Mouse (Mus musculus) midbrain, embryonic 16.5 days (tissue): ENCODE data around the gene Nrcam. TPM values are rescaled to one million over a fixed set of nuclear protein-coding genes. Genes with fewer than 3 reads are reported as not detected.

Source experiments
- ATAC-seq: fragments of 200-750 bp; cut with Nextera tagmentation; 2 replicates; pipeline ENCODE4 v1.8.0; 2017; ENCODE audit warnings: moderate TSS enrichment
- H3K27ac ChIP-seq: fragments of 300-500 bp; sonication (generic); 2 replicates; pipeline ENCODE4 v1.5.1; 2014; ENCODE audit warnings: mild to moderate bottlenecking, low read length, mixed read lengths
- H3K27me3 ChIP-seq: fragments of 300-500 bp; sonication (generic); 2 replicates; pipeline ENCODE4 v1.6.1; 2014; ENCODE audit warnings: low read depth, low read length, mixed read lengths; ENCODE audit not compliant: control insufficient read depth, insufficient read depth
- H3K36me3 ChIP-seq: fragments of 300-500 bp; sonication (generic); 2 replicates; pipeline ENCODE4 v1.6.1; 2014; ENCODE audit warnings: mild to moderate bottlenecking, low read length, moderate library complexity, mixed read lengths; ENCODE audit not compliant: control insufficient read depth, insufficient read depth
- H3K4me1 ChIP-seq: fragments of 300-500 bp; sonication (generic); 2 replicates; pipeline ENCODE4 v1.6.1; 2014; ENCODE audit warnings: mild to moderate bottlenecking, low read length, mixed read lengths; ENCODE audit not compliant: control insufficient read depth, insufficient read depth
- H3K4me2 ChIP-seq: fragments of 300-500 bp; sonication (generic); 2 replicates; pipeline ENCODE4 v1.6.1; 2014; ENCODE audit warnings: mild to moderate bottlenecking, low read length, mixed read lengths
- H3K4me3 ChIP-seq: fragments of 300-500 bp; sonication (generic); 2 replicates; pipeline ENCODE4 v1.5.1; 2014; ENCODE audit warnings: low read depth, mild to moderate bottlenecking, low read length, moderate library complexity, mixed read lengths
- H3K9ac ChIP-seq: fragments of 300-500 bp; sonication (generic); 2 replicates; pipeline ENCODE4 v1.6.1; 2014; ENCODE audit warnings: low read depth, low read length, mixed read lengths
- H3K9me3 ChIP-seq: fragments of 300-500 bp; sonication (generic); replicated peaks from 2 replicates; pipeline ENCODE4 v1.6.1; 2014; ENCODE audit warnings: mild to moderate bottlenecking, low read length, mixed read lengths; ENCODE audit not compliant: control insufficient read depth, poor library complexity, severe bottlenecking
- WGBS: fragments of 180-500 bp; shearing (Covaris S2); extraction: QIAGEN DNeasy Blood & Tissue Kit; methylation state at CpG from one replicate; pipeline ENCODE4 v1.1.7; 2014; 5-methylcytosine and 5-hydroxymethylcytosine counted together
- polyA plus RNA-seq: library from polyadenylated mRNA; unstranded; fragments of >200 nt; fragmentation: Nextera tagmentation; extraction: Ambion mirVana; gene quantifications from 2 replicates; pipeline ENCODE4 v1.2.1, GENCODE M21; 2015

Nrcam gene
- polyA plus RNA-seq, 1 experiment from 2014 or later, result 148 TPM

GRCm38 (mm10) chr12:44438884-44439283, 110.2 kb downstream of the Nrcam start:
- no peaks in the 10 kb centered on the region for H3K9me3 ChIP-seq

DNA sequence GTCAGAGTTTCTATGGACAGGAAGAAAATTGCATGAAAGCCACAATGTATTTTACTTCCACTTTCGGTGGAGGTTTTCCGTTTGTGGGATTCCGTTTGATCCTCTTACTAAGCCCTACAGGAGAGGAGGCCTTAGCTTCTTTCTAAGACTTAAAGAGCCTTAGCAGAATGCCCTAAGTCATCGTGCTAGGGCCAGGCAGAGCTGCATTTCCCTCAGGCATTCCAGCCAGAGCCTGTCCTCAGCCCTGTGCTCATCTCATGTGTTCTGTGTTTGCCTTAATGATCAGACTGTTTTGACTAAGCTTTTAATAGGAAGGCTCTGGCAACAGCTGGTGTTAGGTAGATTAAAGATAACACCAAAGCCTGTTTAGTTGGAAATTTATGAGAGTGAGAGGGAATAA, 111.5 kb downstream of the Nrcam start:
- Histone ChIP-seq H3K9me3 (no peaks in the 10 kb centered on the region), H3K4me1 (peaks cover 30% of the 10 kb centered on the region), H3K4me3 (no peak overlapping the region; the same call in 1 of the 2 replicates), H3K9ac (peak overlapping the region; percentile 38; the same call in 1 of the 2 replicates), H3K27me3 (no peaks in the 10 kb centered on the region), H3K36me3 (no peaks in the 10 kb centered on the region), H3K27ac (peak overlapping the region; percentile 67), H3K4me2 (peak overlapping the region; percentile 50)
- WGBS, result 20% methylated on average over 4 of the region's 4 CpGs
- no peak for ATAC-seq

More at GRCm38 (mm10) chr12:44438884-44439283, 110.2 kb downstream of the Nrcam start:
- Histone ChIP-seq H3K27me3 (no peaks in the 10 kb centered on the region), H3K36me3 (no peaks in the 10 kb centered on the region), H3K9ac (peak overlapping the region; percentile 49), H3K27ac (peak overlapping the region; percentile 72), H3K4me3 (peak overlapping the region; percentile 27), H3K4me2 (peak overlapping the region; percentile 50), H3K4me1 (peaks cover 30% of the 10 kb centered on the region)
- 3% methylated on average over 8 of the region's 8 CpGs for WGBS
- peak; percentile 59; the same call in 1 of the 2 replicates for ATAC-seq

DNA sequence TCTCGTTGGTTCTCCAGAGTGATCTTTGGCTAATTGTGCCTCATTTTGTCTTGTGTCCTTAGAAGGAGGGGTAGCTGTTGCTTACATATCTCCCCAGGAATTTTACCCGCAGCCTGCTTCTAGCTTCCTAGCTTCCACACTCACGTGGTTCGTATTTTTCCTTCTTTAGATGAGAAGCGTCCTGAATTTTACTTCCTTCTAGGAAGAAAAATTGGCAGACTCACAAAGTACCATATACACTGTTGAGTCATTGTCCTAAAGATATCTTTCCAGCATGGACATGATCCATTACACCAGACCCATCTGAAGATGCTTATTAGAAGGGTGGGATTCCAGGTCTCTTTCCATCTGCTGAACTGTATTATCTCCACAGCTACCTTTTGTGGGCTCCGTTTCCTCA, 122.2 kb downstream of the Nrcam start:
- no peak overlapping the region for H3K4me3 ChIP-seq
- no peaks in the 10 kb centered on the region for H3K9me3 ChIP-seq
- no peaks in the 10 kb centered on the region for H3K4me1 ChIP-seq
- WGBS, result 79% methylated on average over 6 of the region's 6 CpGs
- no peak overlapping the region for H3K9ac ChIP-seq
- H3K27me3 ChIP-seq, result no peaks in the 10 kb centered on the region
- no peak for ATAC-seq
- H3K4me2 ChIP-seq, result no peak overlapping the region
- no peaks in the 10 kb centered on the region for H3K36me3 ChIP-seq
- H3K27ac ChIP-seq, result no peak overlapping the region

DNA sequence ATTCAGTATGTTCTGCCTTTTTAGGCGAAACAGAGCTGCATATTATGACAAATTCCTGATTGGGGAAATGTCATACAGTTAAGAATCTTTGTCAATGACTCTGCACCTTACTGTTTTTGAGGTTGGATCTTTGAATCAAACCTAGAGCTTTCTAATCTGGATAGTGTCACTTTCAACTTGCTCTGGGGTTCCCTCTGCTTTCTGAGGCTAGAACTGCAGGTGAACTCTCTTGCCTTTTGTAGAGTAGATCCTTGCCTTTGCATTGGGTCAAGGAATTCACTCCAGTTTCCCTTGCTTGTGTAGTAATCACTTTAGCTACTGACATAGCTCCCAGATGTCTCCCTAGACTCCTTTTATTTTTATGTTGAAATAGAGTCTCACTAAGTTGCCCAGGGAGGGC, 123.1 kb downstream of the Nrcam start:
- no peaks in the 10 kb centered on the region for H3K9me3 ChIP-seq
- H3K4me3 ChIP-seq, result no peak overlapping the region
- no peak for ATAC-seq
- H3K27ac ChIP-seq, result no peak overlapping the region
- 76% methylated on average over 1 of the region's 1 CpGs for WGBS
- H3K4me1 ChIP-seq, result no peaks in the 10 kb centered on the region
- H3K36me3 ChIP-seq, result no peaks in the 10 kb centered on the region
- H3K27me3 ChIP-seq, result no peaks in the 10 kb centered on the region
- no peak overlapping the region for H3K9ac ChIP-seq
- no peak overlapping the region for H3K4me2 ChIP-seq

DNA sequence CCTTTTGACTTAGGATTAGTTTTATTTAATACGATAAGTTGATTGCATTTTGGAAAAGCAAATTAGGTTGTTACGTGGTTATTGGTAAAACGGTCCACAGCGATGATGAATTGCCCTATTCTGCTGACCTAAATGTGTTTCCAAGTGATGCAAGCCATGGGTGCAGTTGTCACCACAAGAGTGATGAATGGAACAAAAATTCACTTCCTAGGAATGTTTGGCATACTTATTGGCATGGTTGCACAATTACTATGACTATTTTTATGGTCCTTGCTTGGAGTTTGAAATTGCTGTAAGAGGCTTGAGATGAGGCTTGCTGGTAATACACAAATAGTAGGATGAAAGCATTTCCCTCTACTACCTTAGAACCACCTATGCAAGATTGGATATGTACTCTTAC, 125.1 kb downstream of the Nrcam start:
- ATAC-seq, result no peak

GRCm38 (mm10) chr12:44457961-44458360, 129.3 kb downstream of the Nrcam start:
- H3K9me3 ChIP-seq, result no peaks in the 10 kb centered on the region
- no peak for ATAC-seq
- 85% methylated on average over 4 of the region's 4 CpGs for WGBS
- H3K27me3 ChIP-seq, result no peaks in the 10 kb centered on the region
- peaks cover 4% of the 10 kb centered on the region for H3K4me1 ChIP-seq
- H3K9ac ChIP-seq, result no peak overlapping the region
- H3K4me3 ChIP-seq, result no peak overlapping the region
- H3K4me2 ChIP-seq, result no peak overlapping the region
- H3K36me3 ChIP-seq, result no peaks in the 10 kb centered on the region
- H3K27ac ChIP-seq, result no peak overlapping the region

More for the DNA sequence above, 125.1 kb downstream of the Nrcam start:
- H3K36me3 ChIP-seq, result no peaks in the 10 kb centered on the region
- H3K4me3 ChIP-seq, result no peak overlapping the region
- no peaks in the 10 kb centered on the region for H3K4me1 ChIP-seq
- WGBS, result 96% methylated on average over 4 of the region's 4 CpGs
- no peaks in the 10 kb centered on the region for H3K27me3 ChIP-seq
- H3K4me2 ChIP-seq, result no peak overlapping the region
- no peaks in the 10 kb centered on the region for H3K9me3 ChIP-seq
- no peak overlapping the region for H3K9ac ChIP-seq
- no peak overlapping the region for H3K27ac ChIP-seq

GRCm38 (mm10) chr12:44462436-44462835, 133.8 kb downstream of the Nrcam start:
- H3K9ac ChIP-seq, result no peak overlapping the region
- no peaks in the 10 kb centered on the region for H3K9me3 ChIP-seq
- peaks cover 7% of the 10 kb centered on the region for H3K4me1 ChIP-seq
- no peak overlapping the region for H3K4me2 ChIP-seq
- H3K27me3 ChIP-seq, result no peaks in the 10 kb centered on the region
- WGBS, result 34% methylated on average over 4 of the region's 4 CpGs
- peak; percentile 78 for ATAC-seq
- H3K27ac ChIP-seq, result peak overlapping the region; percentile 36; the same call in 1 of the 2 replicates
- no peaks in the 10 kb centered on the region for H3K36me3 ChIP-seq
- H3K4me3 ChIP-seq, result no peak overlapping the region

DNA sequence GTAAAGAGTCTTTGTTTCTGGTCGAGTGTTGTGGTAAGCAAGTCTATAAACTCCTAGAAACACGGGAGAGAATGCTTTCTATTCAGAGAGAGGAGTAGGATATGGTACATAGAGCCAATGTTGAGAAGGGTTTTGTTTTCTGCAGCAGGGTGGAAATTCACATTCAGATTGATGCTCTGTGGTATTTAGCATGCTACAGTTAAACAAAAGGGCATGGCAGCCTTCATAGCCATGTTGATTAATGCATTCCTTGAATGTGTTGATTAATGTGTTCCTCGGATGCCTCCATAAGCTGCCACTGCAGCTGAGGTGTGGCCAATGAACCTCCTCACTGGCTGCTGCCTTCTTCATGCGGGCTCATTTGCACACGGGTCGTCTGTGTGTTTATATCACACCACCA, 134.3 kb downstream of the Nrcam start:
- Histone ChIP-seq H3K4me3 (no peak overlapping the region), H3K4me1 (peaks cover 7% of the 10 kb centered on the region), H3K27ac (peak overlapping the region; percentile 63), H3K4me2 (no peak overlapping the region), H3K9ac (no peak overlapping the region), H3K9me3 (no peaks in the 10 kb centered on the region), H3K27me3 (no peaks in the 10 kb centered on the region), H3K36me3 (no peaks in the 10 kb centered on the region)
- no peak for ATAC-seq
- WGBS, result 49% methylated on average over 6 of the region's 6 CpGs

GRCm38 (mm10) chr12:44471073-44471472, 142.4 kb downstream of the Nrcam start:
- Histone ChIP-seq H3K36me3 (no peaks in the 10 kb centered on the region), H3K9ac (no peak overlapping the region), H3K27me3 (no peaks in the 10 kb centered on the region), H3K4me2 (no peak overlapping the region), H3K4me1 (no peaks in the 10 kb centered on the region), H3K9me3 (no peaks in the 10 kb centered on the region), H3K27ac (no peak overlapping the region), H3K4me3 (no peak overlapping the region)
- ATAC-seq, result no peak
- WGBS, result 83% methylated on average over 5 of the region's 5 CpGs
